Comparison of ENCODE assay signal across 10 mouse cellular contexts in the genomic region with DNA sequence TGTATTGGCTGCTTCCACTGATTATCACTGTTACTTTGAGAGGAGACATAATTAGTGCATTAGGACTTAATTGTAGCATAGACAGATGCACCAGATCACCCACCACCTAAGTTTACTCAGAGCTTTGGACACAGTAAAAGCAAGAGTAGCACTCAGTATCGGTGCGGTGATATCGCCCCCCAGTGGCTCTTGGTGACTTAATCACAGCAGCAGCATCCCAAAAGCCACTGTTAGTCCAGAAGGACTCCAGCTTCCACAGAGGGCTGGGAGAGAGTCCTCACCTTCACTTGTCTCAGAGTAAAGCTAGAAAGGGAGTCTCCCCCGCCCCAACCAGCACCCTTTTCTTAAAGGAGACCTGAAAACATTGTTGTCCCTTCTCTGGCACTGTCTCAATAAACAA. TPM values are rescaled to one million over a fixed set of nuclear protein-coding genes. Genes with fewer than 3 reads are reported as not detected.
DNase-seq lines count a peak whose midpoint lies in the region; ATAC-seq lines count a peak whose summit lies in the region.
"Had no signal": no experiment of that assay in that cellular context is flagged by ENCODE, and none has a peak within 500 bp of the region (broad histone marks: within the 10 kb centered on the region; RNA-seq: fewer than 3 reads in every experiment).

No protein-coding gene starts in this region.

- no peak overlapping the region for H3K4me2 ChIP-seq in forebrain, embryonic 15.5 days (replicated peaks)
- H3K4me2 ChIP-seq: embryonic facial prominence, embryonic 15.5 days; midbrain, embryonic 12.5 days had no signal

- ATAC-seq in forebrain, embryonic 15.5 days (replicated peaks) = peak; percentile 72; the same call in 1 of the 2 replicates

- no peak overlapping the region for H3K9ac ChIP-seq in forebrain, embryonic 15.5 days (replicated peaks)
- H3K9ac ChIP-seq: embryonic facial prominence, embryonic 15.5 days; midbrain, embryonic 12.5 days had no signal

- H3K4me3 ChIP-seq in forebrain, embryonic 15.5 days = no peak overlapping the region
- H3K4me3 ChIP-seq: embryonic facial prominence, embryonic 15.5 days; midbrain, embryonic 12.5 days had no signal

- WGBS in forebrain, embryonic 15.5 days = 5% methylated on average over 4 of the region's 4 CpGs

- H3K9me3 ChIP-seq in forebrain, embryonic 15.5 days = no peaks in the 10 kb centered on the region
- H3K9me3 ChIP-seq: embryonic facial prominence, embryonic 15.5 days; midbrain, embryonic 12.5 days had no signal

- H3K36me3 ChIP-seq in forebrain, embryonic 15.5 days = no peaks in the 10 kb centered on the region
- H3K36me3 ChIP-seq: embryonic facial prominence, embryonic 15.5 days; midbrain, embryonic 12.5 days had no signal

- H3K4me1 ChIP-seq in forebrain, embryonic 15.5 days = no peaks in the 10 kb centered on the region
- H3K4me1 ChIP-seq: midbrain, embryonic 12.5 days had no signal

- no peaks in the 10 kb centered on the region for H3K27me3 ChIP-seq in forebrain, embryonic 15.5 days
- H3K27me3 ChIP-seq: embryonic facial prominence, embryonic 15.5 days; midbrain, embryonic 12.5 days had no signal

- intact Hi-C loops in left cerebral cortex, postnatal 14 days (cut with DNase I) = loop anchor here (5.0 kb wide), 2 partner anchors 71 to 296 kb away; no protein-coding TSS in a partner anchor

- peak; percentile 83 for DNase-seq in testis, postnatal 10 days (ENCODE audit: low spot score)
- no peak for DNase-seq in testis, postnatal 14 days (ENCODE audit: low spot score)
- DNase-seq in cerebellum, adult 11 months = peak; percentile 7
- peak; percentile 38 for DNase-seq in induced T-regulatory cell, adult 2 months (ENCODE audit: low read depth)
- DNase-seq in left cerebral cortex, postnatal 14 days (ENCODE audit: low spot score in 2 of 2) = peak; percentile 78 to 88
- peak; percentile 55 for DNase-seq in neural tube, embryonic 10.5 days (ENCODE audit: extremely low spot score, low spot score)
- peak; percentile 67 for DNase-seq in urinary bladder, postnatal 25 days (ENCODE audit: low spot score)

- no peak overlapping the region for H3K27ac ChIP-seq in forebrain, embryonic 15.5 days (replicated peaks)
- H3K27ac ChIP-seq: embryonic facial prominence, embryonic 15.5 days; midbrain, embryonic 12.5 days had no signal

RNA-seq across cellular contexts. Expression of gene Stmnd1, which starts 15.7 kb away (rescaled TPM):
- polyA plus RNA-seq in forebrain, embryonic 15.5 days (2015; fragmentation: Nextera tagmentation; extraction: Ambion mirVana) = not detected in 2 replicates
- not detected for total RNA-seq in left cerebral cortex, postnatal 14 days (2021)
- polyA plus RNA-seq: midbrain, embryonic 12.5 days had no signal
